Mouse (Mus musculus) kidney, postnatal 36 days (tissue): ENCODE measurements around the gene Fam110a.

ENCODE experiments used
- DNase-seq, 2 experiments: peaks; one replicate each; pipeline ENCODE4 v3.0.0; 2021 to 2022; ENCODE audit warnings: mixed read lengths in 2 of 2

Fam110a gene

DNA sequence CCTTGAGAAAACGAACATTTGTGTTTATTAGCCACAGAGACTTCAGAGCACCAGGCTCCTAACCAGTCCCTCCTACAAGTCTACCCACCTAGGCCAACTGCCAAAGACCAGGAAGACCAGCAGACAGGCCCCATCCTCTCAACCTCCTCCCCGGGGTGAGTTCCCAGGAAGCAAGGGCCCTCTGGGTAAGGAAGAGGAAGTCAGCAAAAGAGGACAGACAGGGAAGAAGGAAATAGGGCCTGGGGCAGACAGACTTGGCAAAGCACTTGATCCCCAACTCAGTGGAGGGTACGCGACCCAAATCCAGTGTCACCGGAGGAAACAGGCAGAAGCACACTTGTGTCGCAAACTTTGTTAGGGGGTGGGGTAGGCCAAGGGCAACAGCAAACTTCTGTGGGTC, 10.6 kb downstream of the Fam110a start:
- peak in 1 of 2 experiments; percentile 38 for DNase-seq

DNA sequence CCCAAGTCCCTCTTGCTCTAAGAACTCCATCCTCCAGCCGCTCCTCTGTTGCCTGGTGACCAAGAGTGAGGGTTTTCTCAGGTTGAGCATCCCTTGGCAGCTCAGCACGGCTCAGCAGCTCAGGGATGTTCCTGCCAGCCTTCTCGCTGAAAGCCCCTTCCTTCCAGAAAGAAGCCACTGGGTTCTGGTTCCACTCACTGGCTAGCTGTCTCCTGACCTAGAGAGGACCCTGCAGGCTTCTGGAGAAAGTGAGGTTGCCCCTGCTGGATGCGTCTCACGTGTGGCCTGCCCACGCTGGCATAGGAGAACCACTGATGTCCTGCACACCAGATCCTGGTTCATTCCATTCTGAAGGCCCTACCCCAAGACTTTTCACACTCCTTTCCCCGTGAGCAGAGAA, 11.0 kb downstream of the Fam110a start:
- DNase-seq, result no peak

DNA sequence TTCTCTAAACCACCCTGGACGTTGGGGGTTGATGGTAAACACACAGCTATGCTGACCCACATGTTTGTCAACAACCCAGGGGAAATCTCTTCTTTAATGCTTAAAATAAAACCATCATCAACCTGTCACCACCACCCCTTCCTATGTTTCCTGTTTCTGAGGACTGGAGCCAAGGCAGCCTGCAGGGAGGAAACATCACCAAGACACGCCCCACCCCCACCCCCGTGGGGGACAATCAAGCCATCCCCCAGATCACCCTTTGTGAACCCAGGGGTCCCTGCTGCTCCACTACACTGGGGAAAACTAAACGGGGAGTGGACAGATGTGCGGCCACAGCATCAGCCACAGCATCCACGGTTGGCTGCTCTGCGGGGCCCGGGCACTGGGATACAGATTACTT, 11.6 kb downstream of the Fam110a start:
- DNase-seq, result peak; percentile 65 to 83

DNA sequence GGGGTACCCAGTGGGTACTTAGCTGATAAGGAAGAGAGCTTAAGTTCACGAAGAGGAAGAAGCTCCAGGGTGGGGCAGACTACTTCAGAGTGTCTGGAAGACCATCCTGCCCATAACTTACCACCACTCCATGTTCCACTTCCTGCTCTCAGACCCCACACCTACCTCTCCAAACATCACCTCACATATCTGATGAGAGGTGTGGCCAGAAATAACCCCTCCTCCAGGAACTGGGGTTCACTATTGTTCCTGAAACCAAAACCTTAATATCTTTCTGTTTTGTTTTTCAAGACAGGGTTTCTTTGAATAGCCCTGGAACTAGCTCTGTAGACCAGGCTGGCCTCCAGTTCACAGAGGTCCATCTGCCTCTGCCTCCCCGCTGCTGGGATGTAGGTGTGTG, 12.2 kb downstream of the Fam110a start:
- DNase-seq, result no peak

DNA sequence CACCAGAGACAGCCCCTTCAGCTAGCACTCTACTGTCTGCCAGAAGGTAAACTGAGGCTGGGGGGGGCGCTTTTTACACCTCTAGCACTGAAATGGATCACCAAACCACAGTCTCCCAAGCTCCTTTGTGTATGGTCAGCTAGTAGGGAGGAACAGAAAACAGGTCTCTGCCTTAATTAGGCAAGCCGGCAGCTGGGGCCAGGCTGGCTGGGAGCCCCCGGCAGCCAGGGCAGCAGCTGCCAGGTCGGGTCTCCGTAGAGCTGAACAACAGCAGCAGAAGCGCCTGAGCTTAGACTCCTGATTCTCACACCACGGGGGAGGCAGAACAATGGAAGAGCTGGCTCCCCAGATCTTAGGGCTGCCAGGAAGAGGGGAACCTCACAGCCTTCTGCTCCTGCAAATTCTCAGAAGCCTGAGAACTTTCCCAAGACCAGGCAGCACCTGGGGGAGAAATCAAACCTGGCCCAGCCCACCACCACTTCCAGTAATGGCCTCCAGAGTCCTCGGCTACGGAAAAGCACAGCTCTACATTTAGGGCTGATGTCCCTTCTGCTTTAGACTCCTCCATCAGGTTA, 12.8 kb downstream of the Fam110a start:
- no peak for DNase-seq

DNA sequence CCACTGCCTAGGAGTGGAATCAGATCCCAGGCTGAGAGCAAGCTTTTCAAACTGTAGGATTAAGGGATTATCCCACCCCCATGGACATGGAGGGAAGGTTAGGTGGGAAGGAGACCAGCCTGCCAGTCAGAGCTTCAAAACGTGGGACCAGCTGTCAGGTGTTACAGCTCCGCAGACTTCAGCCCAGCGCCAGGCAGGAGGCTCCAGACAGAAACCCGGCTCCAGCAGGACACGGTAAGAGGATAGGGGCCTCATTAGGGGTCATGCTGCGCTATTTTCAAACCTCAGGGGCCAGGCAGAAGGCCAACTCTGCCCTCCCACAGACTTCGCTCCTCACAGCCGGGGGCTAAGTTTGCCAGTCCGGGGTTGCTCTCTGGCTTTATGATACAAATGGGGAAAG, 16.0 kb downstream of the Fam110a start:
- DNase-seq, result no peak

DNA sequence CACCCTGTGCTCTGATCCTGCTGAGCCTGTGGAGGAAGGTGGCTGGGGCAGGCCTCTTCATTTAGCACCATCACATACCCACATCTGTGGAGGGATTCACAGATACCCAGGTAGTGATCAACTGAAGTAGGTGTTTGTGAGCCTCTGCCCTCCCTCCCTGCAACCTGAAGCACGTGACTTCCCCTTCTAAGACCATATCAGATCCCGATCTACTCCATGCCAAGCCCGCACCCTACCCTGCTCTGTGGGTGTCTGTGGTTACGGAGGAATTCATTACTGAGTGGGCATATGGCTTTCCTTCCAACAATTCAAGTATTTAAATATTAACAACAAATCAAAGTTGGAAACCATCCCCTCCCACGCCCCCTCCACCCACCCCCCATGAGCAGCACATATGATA, 16.7 kb downstream of the Fam110a start:
- no peak for DNase-seq

DNA sequence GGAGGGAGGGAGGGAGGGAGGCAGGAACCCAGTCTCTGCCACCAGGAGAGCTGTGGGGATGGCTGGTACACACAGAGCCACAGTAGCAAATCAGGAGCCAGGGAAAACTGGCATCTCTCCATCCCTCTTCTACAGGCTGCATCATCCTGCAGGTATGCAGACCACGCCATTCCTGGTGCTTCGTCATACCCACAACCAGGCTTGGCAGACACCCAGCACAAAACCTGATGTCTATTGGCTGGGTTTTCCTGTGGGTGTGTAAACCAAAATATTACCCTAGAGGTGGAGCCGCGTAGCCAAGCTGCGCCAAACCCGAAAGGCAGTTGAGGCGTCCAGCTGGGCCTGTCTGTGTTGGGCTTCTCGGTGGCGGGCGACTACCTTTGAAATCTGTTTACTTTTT, 17.5 kb downstream of the Fam110a start:
- peak; percentile 71 to 79 for DNase-seq

DNA sequence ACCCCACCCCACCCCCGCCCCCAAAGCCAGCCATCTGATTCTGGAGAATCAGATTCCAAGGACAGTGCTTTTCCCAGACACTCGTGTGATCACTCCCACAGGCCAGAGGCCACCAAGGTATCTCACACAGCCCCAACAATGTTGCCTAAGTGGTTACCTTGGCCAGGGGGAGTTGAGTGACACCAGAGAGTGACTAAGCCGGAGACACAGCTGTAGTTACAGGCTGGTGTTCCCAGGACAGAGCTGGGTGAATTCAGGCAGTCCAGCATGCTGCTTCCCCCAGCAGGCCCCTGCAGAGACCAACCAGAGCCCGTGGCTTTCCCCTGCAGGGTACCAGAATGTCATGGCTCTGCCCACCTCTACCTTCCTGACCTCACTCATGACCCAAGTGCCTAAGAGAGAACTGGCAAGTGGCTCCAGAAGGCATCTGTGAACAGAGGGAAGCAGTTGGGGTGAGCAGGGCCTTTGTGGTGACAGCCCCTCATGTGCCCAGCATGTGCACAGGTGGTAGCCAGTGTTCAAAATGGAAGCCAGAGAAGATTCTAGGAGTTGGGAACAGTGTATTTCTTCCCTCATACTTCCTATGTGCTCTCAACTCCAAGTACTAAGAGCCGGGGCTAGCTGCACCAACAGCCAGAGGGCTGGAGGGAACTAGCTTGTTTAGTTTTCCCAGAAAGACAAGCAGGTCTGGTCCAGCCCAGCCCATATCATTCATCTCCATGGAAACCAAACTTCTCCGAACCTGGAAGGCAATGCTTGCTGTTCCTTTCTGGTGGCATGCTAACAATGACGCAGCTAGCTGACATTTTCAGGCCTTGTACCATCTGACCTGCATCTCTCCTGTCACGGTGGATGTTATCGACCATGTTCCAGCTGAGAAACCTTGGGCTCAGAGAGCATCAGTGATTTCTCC, 18.5 kb downstream of the Fam110a start:
- DNase-seq, result no peak

DNA sequence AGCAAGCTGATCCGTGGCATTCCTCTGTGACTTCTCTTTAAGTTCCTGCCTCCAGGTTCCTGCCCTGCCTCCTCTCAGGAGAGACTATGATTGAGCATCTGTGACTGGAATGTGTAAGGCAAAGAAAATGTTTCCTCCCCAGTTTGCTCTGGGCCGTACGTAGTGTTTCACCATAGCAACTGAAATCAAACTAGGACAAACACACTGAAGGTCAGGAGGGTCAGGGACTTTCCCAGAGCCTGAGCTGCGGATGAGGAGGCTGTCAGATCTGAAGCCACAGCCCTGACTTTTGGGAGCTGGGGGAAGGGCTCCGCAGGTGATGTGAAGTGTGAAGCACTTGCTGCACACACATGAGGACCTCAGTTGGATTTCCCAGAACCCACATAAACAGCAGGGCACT, 20.7 kb downstream of the Fam110a start:
- no peak for DNase-seq

DNA sequence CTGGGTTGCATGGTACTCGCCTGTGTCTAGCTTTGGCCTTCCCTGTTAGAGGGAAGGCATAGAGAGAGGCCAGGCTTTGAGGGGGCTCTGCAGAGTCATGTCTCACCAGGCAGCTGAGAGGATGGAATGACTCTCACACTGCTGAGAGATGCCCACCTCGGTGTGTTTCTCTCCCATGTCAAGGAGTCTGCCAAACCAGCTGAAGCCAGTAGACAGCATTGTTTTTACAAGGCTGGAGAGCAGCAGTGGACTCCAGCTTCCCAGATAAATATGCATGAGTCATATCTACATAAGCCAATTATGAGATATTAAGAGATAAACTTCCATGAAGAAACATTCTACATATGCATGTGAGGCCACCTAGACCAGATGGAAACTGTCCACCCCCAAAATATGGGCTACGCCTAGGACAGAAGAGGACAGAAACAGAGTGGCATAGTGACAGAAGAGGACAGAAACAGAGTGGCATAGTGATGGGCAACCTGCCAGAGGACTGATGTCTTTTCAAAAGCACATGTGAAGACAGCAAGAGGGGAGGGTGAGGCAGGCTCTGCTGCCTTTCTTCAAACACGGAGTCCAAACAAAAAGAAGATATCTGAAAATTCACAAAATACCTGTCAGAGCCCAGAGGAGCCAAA, 23.4 kb downstream of the Fam110a start:
- no peak for DNase-seq

DNA sequence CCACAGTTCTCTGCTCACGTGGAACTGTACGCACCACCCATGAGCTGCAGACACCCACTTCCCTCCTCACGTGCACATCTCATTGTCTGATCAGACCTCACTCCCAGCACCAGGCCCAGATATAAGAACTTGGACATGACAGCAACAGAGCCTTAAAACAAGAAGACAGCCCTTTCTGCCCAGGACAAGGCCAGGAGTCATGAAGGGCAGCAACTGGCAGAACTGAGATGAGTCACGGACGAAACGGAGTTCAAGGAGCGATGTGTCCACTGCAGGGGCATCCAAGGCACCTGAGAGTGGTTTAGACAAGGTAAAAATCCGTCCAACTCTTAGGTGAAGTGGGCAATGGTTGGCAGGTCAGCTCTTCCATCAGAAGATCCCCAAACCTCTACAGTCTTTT, 26.4 kb downstream of the Fam110a start:
- DNase-seq, result no peak

DNA sequence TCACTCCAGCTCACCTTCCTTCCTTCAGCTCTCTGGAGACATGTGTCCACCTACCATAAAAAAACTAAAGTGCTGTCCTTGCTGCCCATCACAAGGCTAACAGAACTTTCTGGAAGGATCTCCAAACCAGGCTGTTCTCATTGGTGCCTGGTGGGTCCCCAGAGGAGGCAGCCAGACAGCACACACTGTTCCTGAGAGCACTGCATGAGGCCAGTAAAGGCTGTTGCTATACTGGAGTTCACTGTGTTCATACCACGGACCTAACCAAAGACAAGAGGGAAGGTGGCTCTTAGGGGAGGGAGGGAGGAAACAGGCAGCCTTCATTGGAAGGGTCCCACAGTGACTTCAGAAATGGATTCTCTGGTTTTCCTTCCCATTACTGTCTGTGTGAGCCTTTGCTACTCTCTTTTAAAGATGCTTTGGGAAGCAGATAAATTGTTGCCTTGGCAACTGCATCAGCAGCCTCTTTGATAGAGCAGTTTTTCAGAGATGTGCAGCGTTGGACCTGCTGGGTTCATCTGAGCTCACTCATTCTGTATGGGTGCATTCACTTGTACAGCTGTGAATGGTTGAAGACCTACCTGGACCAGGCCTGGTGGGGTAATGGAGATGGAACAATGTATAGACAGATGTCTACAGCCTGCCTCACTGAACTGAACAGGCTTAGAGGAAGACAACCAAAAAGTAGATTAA, 30.8 kb downstream of the Fam110a start:
- DNase-seq, result no peak

DNA sequence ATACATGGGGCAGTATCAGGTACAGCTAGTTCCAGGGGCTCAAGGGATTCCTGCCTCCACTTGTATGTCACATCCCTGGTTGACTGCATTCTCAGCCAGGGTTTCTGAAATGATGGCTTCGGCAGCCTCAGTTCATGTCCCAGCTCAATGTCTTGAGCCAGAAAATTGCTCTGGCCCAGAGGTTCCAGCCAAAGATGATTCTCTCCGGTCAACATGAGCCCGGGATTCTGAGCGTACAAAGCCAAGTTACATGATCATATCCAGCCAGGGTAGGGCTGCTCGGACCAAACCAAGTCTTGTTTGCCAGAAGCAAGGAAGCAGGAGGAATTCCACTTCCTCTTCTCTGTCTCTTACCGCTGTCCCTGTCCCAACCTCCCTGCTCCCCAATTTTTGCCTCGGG, 31.7 kb downstream of the Fam110a start:
- no peak for DNase-seq

DNA sequence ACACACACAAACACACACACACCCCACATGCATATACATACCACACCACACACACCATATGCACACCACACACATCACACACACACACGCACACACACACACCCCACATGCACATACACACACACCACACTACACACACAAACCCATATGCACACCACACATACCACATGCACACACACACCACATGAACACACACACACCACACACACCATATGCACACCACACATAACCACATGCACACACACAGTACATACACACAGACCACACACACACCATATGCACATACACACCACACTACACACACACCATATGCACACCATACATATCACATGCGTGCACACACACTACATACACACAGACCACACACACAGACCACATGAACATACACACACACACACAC, 32.4 kb downstream of the Fam110a start:
- DNase-seq, result no peak

DNA sequence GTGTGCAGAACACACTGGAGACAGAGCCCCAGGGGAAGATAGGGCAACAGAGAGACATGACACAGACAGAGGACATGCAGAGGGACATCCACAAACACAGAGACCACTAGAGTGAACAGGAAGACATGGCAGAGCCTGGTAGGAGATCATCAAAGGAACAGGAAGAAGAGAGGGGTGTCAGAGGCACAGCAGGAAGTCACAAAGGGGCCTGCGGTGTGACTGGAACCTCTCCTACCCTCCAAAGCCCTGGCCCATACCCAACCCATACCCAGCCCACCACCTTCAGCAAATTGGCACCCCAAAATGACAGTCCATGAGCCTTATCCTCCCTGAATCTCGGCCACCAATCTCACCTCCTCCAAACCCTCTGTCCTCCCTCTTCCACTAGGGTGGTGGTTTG, 35.9 kb downstream of the Fam110a start:
- DNase-seq, result no peak

DNA sequence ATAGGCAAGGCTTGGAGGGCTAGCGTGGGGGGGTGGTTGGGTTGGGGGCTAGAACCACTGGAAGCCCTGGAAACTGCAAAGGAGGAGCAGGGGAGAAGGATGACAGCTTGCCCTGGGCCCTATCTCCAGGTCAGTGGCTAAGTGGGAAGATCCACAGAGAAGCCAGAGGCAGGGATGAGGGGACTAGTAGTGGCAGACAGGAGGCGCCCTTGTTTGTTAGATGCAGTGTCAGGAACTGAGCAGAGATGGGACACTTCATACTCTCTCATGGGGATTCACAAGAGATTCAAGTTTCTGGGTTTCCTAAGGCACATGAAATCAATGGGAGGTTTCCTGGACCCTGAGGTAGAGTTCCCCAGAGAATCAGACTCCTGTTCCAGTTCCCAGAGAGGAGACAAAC, 38.8 kb downstream of the Fam110a start:
- DNase-seq, result peak; percentile 51 to 74

DNA sequence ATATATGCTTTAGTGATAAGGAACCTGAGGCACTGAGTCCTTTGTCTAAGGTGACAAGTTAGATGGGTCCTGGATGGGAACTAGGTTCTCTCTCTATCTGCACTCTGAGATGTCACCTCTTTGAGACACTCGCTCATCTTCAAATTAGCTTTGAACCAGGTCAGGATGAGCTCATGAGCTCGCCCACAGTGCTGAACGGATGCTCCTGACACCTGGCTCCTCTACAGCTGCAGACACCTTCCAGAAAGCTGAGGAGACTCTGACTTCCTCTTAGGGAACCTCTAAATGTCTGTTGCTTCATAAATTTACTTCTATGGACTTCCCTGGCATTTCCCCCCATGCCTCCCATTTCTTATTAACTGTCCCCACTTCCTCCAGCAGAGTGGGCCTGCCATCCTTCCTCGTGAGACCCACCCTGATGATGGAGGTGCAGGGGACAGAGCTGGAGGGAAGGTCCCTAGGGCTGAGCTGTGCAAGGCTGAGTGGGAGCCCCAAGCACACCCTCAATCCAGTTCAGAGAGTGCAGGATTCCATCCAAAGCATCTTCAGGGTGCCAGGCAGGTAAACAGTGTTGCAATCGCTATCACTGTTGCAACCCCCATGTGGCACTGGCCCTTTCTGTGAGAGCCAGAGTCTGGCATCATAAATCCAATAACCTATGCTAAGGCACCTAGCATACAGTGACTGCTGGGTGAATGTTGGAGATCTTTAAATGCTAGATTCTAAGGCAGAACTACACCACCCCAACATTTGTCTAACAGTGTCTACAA, 40.2 kb downstream of the Fam110a start:
- no peak for DNase-seq

DNA sequence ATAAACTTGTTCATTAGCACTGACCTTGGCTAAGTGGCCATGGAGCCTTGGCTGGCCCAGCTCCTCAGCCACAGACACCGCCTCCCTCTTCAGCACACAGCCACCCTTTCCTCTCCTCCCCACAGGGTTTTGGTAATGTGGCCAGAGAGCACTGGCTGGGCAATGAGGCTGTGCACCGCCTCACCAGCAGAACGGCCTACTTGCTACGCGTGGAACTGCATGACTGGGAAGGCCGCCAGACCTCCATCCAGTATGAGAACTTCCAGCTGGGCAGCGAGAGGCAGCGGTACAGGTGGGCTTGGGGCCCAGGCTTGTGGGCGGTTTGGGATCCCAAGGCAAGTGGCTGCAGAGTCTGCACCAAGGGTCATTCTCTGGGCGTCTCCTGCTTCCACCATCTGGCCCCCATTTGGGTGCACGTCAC, 41.2 kb downstream of the Fam110a start:
- DNase-seq, result peak in 1 of 2 experiments; percentile 32

DNA sequence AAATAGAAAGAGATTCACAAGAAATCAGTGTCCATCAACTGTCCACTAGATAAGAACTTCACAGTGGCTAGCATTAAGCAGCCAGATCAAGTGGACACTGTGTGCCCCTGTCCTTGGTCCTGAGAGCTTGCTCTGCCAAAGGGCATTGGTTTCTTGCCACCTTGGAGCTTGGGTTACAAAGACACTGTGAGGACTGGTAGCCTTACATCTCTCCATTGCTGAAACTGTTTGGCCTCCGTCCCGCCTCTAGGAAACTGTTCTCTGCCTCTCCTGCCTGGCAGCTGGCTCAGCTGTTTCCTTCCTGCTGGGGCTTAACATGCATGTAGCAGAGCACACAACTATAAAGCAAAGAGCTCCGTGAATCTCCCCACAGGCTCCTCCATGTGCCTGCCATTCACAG, 42.1 kb downstream of the Fam110a start:
- DNase-seq, result peak; percentile 19 to 67

DNA sequence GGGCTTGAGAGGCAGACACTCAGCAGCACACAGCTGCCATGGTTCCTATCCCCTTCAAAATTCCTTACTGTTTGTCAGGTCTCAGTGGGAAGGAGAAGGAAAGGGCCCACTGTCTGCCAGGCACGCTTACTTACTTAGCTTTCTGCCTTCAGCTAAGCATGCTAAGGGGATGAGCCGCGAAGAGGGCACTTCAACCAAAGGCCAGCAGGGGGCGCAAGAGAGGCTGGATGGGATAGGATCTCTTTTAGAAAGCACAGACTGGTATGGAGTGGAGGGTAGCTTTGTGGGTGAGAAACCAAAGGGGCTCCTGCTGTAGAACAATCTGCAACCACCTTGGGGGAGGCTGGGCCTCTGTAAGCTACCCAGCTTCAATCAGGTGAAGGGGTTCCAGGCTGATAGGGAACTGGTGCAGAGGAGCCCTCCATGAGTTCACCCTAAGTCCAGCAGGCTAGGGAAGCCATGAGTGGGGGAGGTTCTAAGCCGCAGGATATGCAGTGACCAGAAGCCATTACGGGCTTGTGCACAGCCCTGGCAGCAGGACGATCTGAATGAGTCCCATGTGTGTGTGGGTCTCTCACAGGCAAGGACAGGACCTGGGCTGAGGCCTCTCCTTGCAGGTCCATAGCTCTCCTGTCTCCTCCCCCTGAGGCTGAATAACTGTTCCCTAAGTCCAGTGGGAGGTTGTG, 49.5 kb downstream of the Fam110a start:
- peak; percentile 74 to 93 for DNase-seq

DNA sequence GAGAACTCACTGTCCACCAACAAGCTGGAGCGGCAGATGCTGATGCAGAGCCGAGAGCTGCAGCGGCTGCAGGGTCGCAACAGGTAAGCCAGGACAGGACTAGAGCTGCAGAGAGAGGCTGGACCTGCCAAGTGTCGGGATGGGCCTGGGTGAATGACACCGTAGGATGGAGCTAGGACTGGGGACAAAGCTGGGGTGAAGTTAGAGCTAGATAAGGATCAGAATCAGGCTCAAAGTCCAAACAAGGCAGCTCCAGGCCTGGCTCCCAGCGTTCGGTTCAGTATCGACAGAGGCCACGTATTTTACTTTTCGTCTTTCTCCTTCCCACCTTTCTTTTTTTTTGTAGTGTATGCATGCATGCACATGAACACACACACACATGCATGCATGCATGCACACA, 52.9 kb downstream of the Fam110a start:
- no peak for DNase-seq
